Mouse (Mus musculus): ENCODE data around the gene Gldc. TPM values are rescaled to one million over a fixed set of nuclear protein-coding genes. Genes with fewer than 3 reads are reported as not detected.

Gene Gldc
- polyA plus RNA-seq, 1 experiment from 2014 or later = 7.1 TPM

- WGBS = 84% methylated on average over 16 of the region's 16 CpGs
- Histone ChIP-seq H3K9ac (ENCODE audit: low read depth, low read length) (no peak overlapping the region), H3K4me2 (ENCODE audit: low read length) (no peak overlapping the region), H3K9me3 (replicated peaks; ENCODE audit: low read length) (no peaks in the 10 kb centered on the region), H3K4me3 (replicated peaks; ENCODE audit: low read depth, low read length) (no peak overlapping the region), H3K27ac (no peak overlapping the region), H3K4me1 (replicated peaks; ENCODE audit: insufficient read depth, low read length) (no peaks in the 10 kb centered on the region), H3K36me3 (ENCODE audit: insufficient read depth, low read length) (no peaks in the 10 kb centered on the region), H3K27me3 (ENCODE audit: insufficient read depth, low read length) (no peaks in the 10 kb centered on the region)
- no peak for TF ChIP-seq CTCF (IDR thresholded peaks at IDR 0.05; ENCODE audit: low read depth)
- ATAC-seq (replicated peaks; ENCODE audit: low FRiP score, low read depth) (no peak), DNase-seq (ENCODE audit: low spot score) (no peak)
Observed at GRCm38 (mm10) chr19:30112961-30113688, 62.1 kb downstream of the Gldc start.

- H3K27me3 ChIP-seq (ENCODE audit: insufficient read depth, low read length) = no peaks in the 10 kb centered on the region
- H3K4me3 ChIP-seq (replicated peaks; ENCODE audit: low read depth, low read length) = no peak overlapping the region
- H3K4me1 ChIP-seq (replicated peaks; ENCODE audit: insufficient read depth, low read length) = no peaks in the 10 kb centered on the region
- no peak overlapping the region for H3K27ac ChIP-seq
- H3K4me2 ChIP-seq (ENCODE audit: low read length) = no peak overlapping the region
- H3K9me3 ChIP-seq (replicated peaks; ENCODE audit: low read length) = no peaks in the 10 kb centered on the region
- H3K9ac ChIP-seq (ENCODE audit: low read depth, low read length) = no peak overlapping the region
- H3K36me3 ChIP-seq (ENCODE audit: insufficient read depth, low read length) = no peaks in the 10 kb centered on the region
- DNase-seq (ENCODE audit: low spot score) = no peak
- 95% methylated on average over 3 of the region's 3 CpGs for WGBS
- no peak for TF ChIP-seq CTCF (IDR thresholded peaks at IDR 0.05; ENCODE audit: low read depth)
- ATAC-seq (replicated peaks; ENCODE audit: low FRiP score, low read depth) = no peak
Observed at GRCm38 (mm10) chr19:30111421-30111820, 63.8 kb downstream of the Gldc start.

- ATAC-seq (replicated peaks; ENCODE audit: low FRiP score, low read depth) (no peak), DNase-seq (ENCODE audit: low spot score) (no peak)
- Histone ChIP-seq H3K36me3 (ENCODE audit: insufficient read depth, low read length) (no peaks in the 10 kb centered on the region), H3K4me2 (ENCODE audit: low read length) (no peak overlapping the region), H3K27ac (no peak overlapping the region), H3K9me3 (replicated peaks; ENCODE audit: low read length) (no peaks in the 10 kb centered on the region), H3K4me1 (replicated peaks; ENCODE audit: insufficient read depth, low read length) (no peaks in the 10 kb centered on the region), H3K4me3 (replicated peaks; ENCODE audit: low read depth, low read length) (no peak overlapping the region), H3K27me3 (ENCODE audit: insufficient read depth, low read length) (no peaks in the 10 kb centered on the region), H3K9ac (ENCODE audit: low read depth, low read length) (no peak overlapping the region)
- 85% methylated on average over 6 of the region's 6 CpGs for WGBS
- no peak for TF ChIP-seq CTCF (IDR thresholded peaks at IDR 0.05; ENCODE audit: low read depth)
Observed at GRCm38 (mm10) chr19:30109122-30109521, 66.1 kb downstream of the Gldc start.

- Histone ChIP-seq H3K9me3 (replicated peaks; ENCODE audit: low read length) (no peaks in the 10 kb centered on the region), H3K27me3 (ENCODE audit: insufficient read depth, low read length) (no peaks in the 10 kb centered on the region), H3K27ac (no peak overlapping the region), H3K4me2 (ENCODE audit: low read length) (no peak overlapping the region), H3K4me1 (replicated peaks; ENCODE audit: insufficient read depth, low read length) (no peaks in the 10 kb centered on the region), H3K4me3 (replicated peaks; ENCODE audit: low read depth, low read length) (no peak overlapping the region), H3K9ac (ENCODE audit: low read depth, low read length) (no peak overlapping the region), H3K36me3 (ENCODE audit: insufficient read depth, low read length) (no peaks in the 10 kb centered on the region)
- TF ChIP-seq CTCF (IDR thresholded peaks at IDR 0.05; ENCODE audit: low read depth) = no peak
- no peak for DNase-seq (ENCODE audit: low spot score)
- ATAC-seq (replicated peaks; ENCODE audit: low FRiP score, low read depth) = no peak
Observed at GRCm38 (mm10) chr19:30108616-30109015, 66.6 kb downstream of the Gldc start.

GRCm38 (mm10) chr19:30107221-30107845, 67.9 kb downstream of the Gldc start:
- TF ChIP-seq CTCF (IDR thresholded peaks at IDR 0.05; ENCODE audit: low read depth) = no peak
- no peaks in the 10 kb centered on the region for H3K27me3 ChIP-seq (ENCODE audit: insufficient read depth, low read length)
- H3K4me1 ChIP-seq (replicated peaks; ENCODE audit: insufficient read depth, low read length) = no peaks in the 10 kb centered on the region
- H3K9me3 ChIP-seq (replicated peaks; ENCODE audit: low read length) = no peaks in the 10 kb centered on the region
- no peak for ATAC-seq (replicated peaks; ENCODE audit: low FRiP score, low read depth)
- WGBS = 76% methylated on average over 10 of the region's 10 CpGs
- no peak overlapping the region for H3K4me2 ChIP-seq (ENCODE audit: low read length)
- H3K36me3 ChIP-seq (ENCODE audit: insufficient read depth, low read length) = no peaks in the 10 kb centered on the region
- H3K27ac ChIP-seq = no peak overlapping the region
- no peak overlapping the region for H3K4me3 ChIP-seq (replicated peaks; ENCODE audit: low read depth, low read length)
- no peak for DNase-seq (ENCODE audit: low spot score)
- H3K9ac ChIP-seq (ENCODE audit: low read depth, low read length) = no peak overlapping the region

- no peak for ATAC-seq (replicated peaks; ENCODE audit: low FRiP score, low read depth)
- Histone ChIP-seq H3K27me3 (ENCODE audit: insufficient read depth, low read length) (no peaks in the 10 kb centered on the region), H3K9me3 (replicated peaks; ENCODE audit: low read length) (no peaks in the 10 kb centered on the region), H3K4me1 (replicated peaks; ENCODE audit: insufficient read depth, low read length) (no peaks in the 10 kb centered on the region), H3K4me2 (ENCODE audit: low read length) (no peak overlapping the region), H3K36me3 (ENCODE audit: insufficient read depth, low read length) (no peaks in the 10 kb centered on the region), H3K27ac (no peak overlapping the region), H3K9ac (ENCODE audit: low read depth, low read length) (no peak overlapping the region), H3K4me3 (replicated peaks; ENCODE audit: low read depth, low read length) (no peak overlapping the region)
- TF ChIP-seq CTCF (IDR thresholded peaks at IDR 0.05; ENCODE audit: low read depth) = no peak
- no peak for DNase-seq (ENCODE audit: low spot score)
- WGBS = 91% methylated on average over 6 of the region's 6 CpGs
Observed at GRCm38 (mm10) chr19:30105045-30105842, 70.0 kb downstream of the Gldc start.
